Mouse (Mus musculus) cerebellum, adult 2 months (tissue): ENCODE measurements around the gene Ccdc62. TPM values are rescaled to one million over a fixed set of nuclear protein-coding genes. Genes with fewer than 3 reads are reported as not detected.

Source experiments
- DNase-seq, 2 experiments: peaks; one replicate each; pipeline ENCODE4 v3.0.0; 2021
- H3K27ac ChIP-seq: fragments of 200-500 bp; 2 replicates; pipeline ENCODE4 v1.5.1; 2012; ENCODE audit warnings: low read length, control low read depth, inconsistent platforms; ENCODE audit not compliant: insufficient read depth
- H3K27me3 ChIP-seq: fragments of 200-500 bp; 2 replicates; pipeline ENCODE4 v1.6.1; 2012; ENCODE audit warnings: inconsistent platforms, mild to moderate bottlenecking, low read length, moderate library complexity; ENCODE audit not compliant: control insufficient read depth, insufficient read depth
- H3K4me1 ChIP-seq: fragments of 200-500 bp; 2 replicates; pipeline ENCODE4 v1.6.1; 2011; ENCODE audit warnings: low read length; ENCODE audit not compliant: control insufficient read depth, insufficient read depth
- H3K4me3 ChIP-seq: fragments of 200-500 bp; replicated peaks from 2 replicates; pipeline ENCODE3; 2011; ENCODE audit warnings: mild to moderate bottlenecking, low read depth, low read length, control low read depth; ENCODE audit not compliant: insufficient read depth
- CTCF ChIP-seq: fragments of 200-500 bp; IDR thresholded peaks from 2 replicates; pipeline ENCODE4 v1.5.1; 2011; ENCODE audit warnings: low read depth, mild to moderate bottlenecking, control low read depth, low read length, moderate library complexity, borderline replicate concordance; ENCODE audit not compliant: insufficient read depth
- POLR2A ChIP-seq: fragments of 200-500 bp; IDR thresholded peaks from 2 replicates; pipeline ENCODE4 v1.6.1; 2011; ENCODE audit warnings: low read length, control low read depth, borderline replicate concordance; ENCODE audit not compliant: insufficient read depth
- WGBS: fragments of 180-500 bp; shearing (Covaris S2); methylation state at CpG from one replicate; pipeline ENCODE4 v1.1.7; 2018; 5-methylcytosine and 5-hydroxymethylcytosine counted together
- polyA plus RNA-seq: library from polyadenylated mRNA; depleted of rRNA; stranded (reverse); fragments of >200 nt; gene quantifications from 2 replicates; pipeline ENCODE4 v1.2.3, GENCODE M21; 2012

Gene Ccdc62
- polyA plus RNA-seq, 1 experiment, result 5.8 TPM

- 90% methylated on average over 5 of the region's 5 CpGs for WGBS
- Histone ChIP-seq H3K27me3 (no peaks in the 10 kb centered on the region), H3K27ac (no peak overlapping the region), H3K4me1 (no peaks in the 10 kb centered on the region), H3K4me3 (no peak overlapping the region)
- no peak for TF ChIP-seq CTCF
- DNase-seq, result no peak
Measured at GRCm38 (mm10) chr5:123968468-123968867, 38.0 kb downstream of the Ccdc62 start.

- TF ChIP-seq POLR2A, result no peak
- TF ChIP-seq CTCF, result no peak
- WGBS, result 64% methylated on average over 8 of the region's 8 CpGs
Measured at GRCm38 (mm10) chr5:123969216-123969615, 38.7 kb downstream of the Ccdc62 start.

GRCm38 (mm10) chr5:123970576-123970975 lies 40.1 kb downstream of the Ccdc62 start:
- DNase-seq, result no peak
- Histone ChIP-seq H3K4me3 (no peak overlapping the region), H3K4me1 (no peaks in the 10 kb centered on the region; the same call in 1 of the 2 replicates), H3K27me3 (no peaks in the 10 kb centered on the region), H3K27ac (no peak overlapping the region)
- 86% methylated on average over 4 of the region's 4 CpGs for WGBS
- TF ChIP-seq POLR2A, result no peak
- TF ChIP-seq CTCF, result no peak

More at GRCm38 (mm10) chr5:123969216-123969615, 38.7 kb downstream of the Ccdc62 start:
- Histone ChIP-seq H3K27ac (no peak overlapping the region), H3K4me1 (no peaks in the 10 kb centered on the region), H3K4me3 (no peak overlapping the region), H3K27me3 (no peaks in the 10 kb centered on the region)
- no peak for DNase-seq

GRCm38 (mm10) chr5:123972453-123972852 lies 42.0 kb downstream of the Ccdc62 start:
- 57% methylated on average over 6 of the region's 6 CpGs for WGBS
- no peak for DNase-seq
- Histone ChIP-seq H3K27me3 (no peaks in the 10 kb centered on the region), H3K4me3 (no peak overlapping the region), H3K27ac (no peak overlapping the region), H3K4me1 (no peaks in the 10 kb centered on the region; the same call in 1 of the 2 replicates)
- no peak for TF ChIP-seq CTCF
- TF ChIP-seq POLR2A, result no peak

GRCm38 (mm10) chr5:123973299-123974178 lies 43.1 kb downstream of the Ccdc62 start, which contains the start of gene Hip1r:
Gene Hip1r (plus strand): TSS chr5:123973628.
- peak; percentile 82 to 83 for DNase-seq
- peak within 1 kb of the TSS; percentile 70 for H3K4me3 ChIP-seq
- H3K4me1 ChIP-seq, result peaks cover 3% of the 10 kb centered on the region
- no peaks in the 10 kb centered on the region for H3K27me3 ChIP-seq
- WGBS, result under 1% methylated on average over 93 of the region's 106 CpGs
- TF ChIP-seq CTCF (no peak), POLR2A (peak; percentile 67)
- H3K27ac ChIP-seq, result peak within 1 kb of the TSS; percentile 56

GRCm38 (mm10) chr5:123974179-123974485 lies 43.7 kb downstream of the Ccdc62 start:
- peak overlapping the region; percentile 56 for H3K27ac ChIP-seq
- H3K4me1 ChIP-seq, result peaks cover 4% of the 10 kb centered on the region
- under 1% methylated on average over 14 of the region's 14 CpGs for WGBS
- peak overlapping the region; percentile 70 for H3K4me3 ChIP-seq
- H3K27me3 ChIP-seq, result no peaks in the 10 kb centered on the region
- TF ChIP-seq POLR2A (no peak), CTCF (no peak)
- peak in 1 of 2 experiments; percentile 46 for DNase-seq

GRCm38 (mm10) chr5:123974616-123975111 lies 44.2 kb downstream of the Ccdc62 start:
- Histone ChIP-seq H3K4me1 (peaks cover 9% of the 10 kb centered on the region), H3K27me3 (no peaks in the 10 kb centered on the region), H3K4me3 (peak overlapping the region; percentile 45), H3K27ac (0 out of 2 replicates have a peak overlapping the region, but pooled peaks have one; percentile 28)
- no peak for TF ChIP-seq POLR2A
- TF ChIP-seq CTCF, result no peak
- peak in 1 of 2 experiments; percentile 37 for DNase-seq
- WGBS, result 4% methylated on average over 11 of the region's 11 CpGs

- peaks cover 17% of the 10 kb centered on the region for H3K4me1 ChIP-seq
- no peak overlapping the region for H3K27ac ChIP-seq
- no peak overlapping the region for H3K4me3 ChIP-seq
- 53% methylated on average over 6 of the region's 6 CpGs for WGBS
- no peak for TF ChIP-seq CTCF
- no peak for TF ChIP-seq POLR2A
- DNase-seq, result no peak
- no peaks in the 10 kb centered on the region for H3K27me3 ChIP-seq
Measured at GRCm38 (mm10) chr5:123975668-123976180, 45.2 kb downstream of the Ccdc62 start.
